Mouse (Mus musculus) limb, embryonic 14.5 days (tissue): Measurements from ENCODE around the gene Sh3rf3. TPM values are rescaled to one million over a fixed set of nuclear protein-coding genes. Genes with fewer than 3 reads are reported as not detected.
A peak's percentile ranks its signal among the peaks of the same experiment; 100 is the strongest.

Source experiments
- ATAC-seq: fragments of 200-750 bp; cut with Nextera tagmentation; 2 replicates; pipeline ENCODE4 v1.8.0; 2017; ENCODE audit warnings: low read depth, moderate number of reproducible peaks, moderate TSS enrichment; ENCODE audit not compliant: low FRiP score
- DNase-seq: peaks from one replicate; pipeline ENCODE4 v3.0.0-alpha.2; 2015; ENCODE audit warnings: low spot score
- H3K27ac ChIP-seq: fragments of 300-500 bp; sonication (generic); replicated peaks from 2 replicates; pipeline ENCODE4 v1.5.1; 2014; ENCODE audit warnings: low read depth, mild to moderate bottlenecking, low read length, moderate library complexity, mixed read lengths
- H3K27me3 ChIP-seq: fragments of 300-500 bp; sonication (generic); 2 replicates; pipeline ENCODE4 v1.6.1; 2014; ENCODE audit warnings: low read length, mixed read lengths; ENCODE audit not compliant: control insufficient read depth, insufficient read depth
- H3K36me3 ChIP-seq: fragments of 300-500 bp; sonication (generic); 2 replicates; pipeline ENCODE4 v1.6.1; 2014; ENCODE audit warnings: mild to moderate bottlenecking, low read length, moderate library complexity, mixed read lengths; ENCODE audit not compliant: control insufficient read depth, insufficient read depth
- H3K4me1 ChIP-seq: fragments of 300-500 bp; sonication (generic); 2 replicates; pipeline ENCODE4 v1.6.1; 2014; ENCODE audit warnings: antibody characterized with exemption, low read length, mixed read lengths; ENCODE audit not compliant: control insufficient read depth, insufficient read depth
- H3K4me2 ChIP-seq: fragments of 300-500 bp; sonication (generic); replicated peaks from 2 replicates; pipeline ENCODE4 v1.6.1; 2014; ENCODE audit warnings: low read depth, mild to moderate bottlenecking, low read length, moderate library complexity; ENCODE audit not compliant: severe bottlenecking
- H3K4me3 ChIP-seq: fragments of 300-500 bp; sonication (generic); replicated peaks from 2 replicates; pipeline ENCODE4 v1.5.1; 2014; ENCODE audit warnings: low read length
- H3K9ac ChIP-seq: fragments of 300-500 bp; sonication (generic); 2 replicates; pipeline ENCODE4 v1.6.1; 2014; ENCODE audit warnings: mild to moderate bottlenecking, low read depth, low read length, moderate library complexity; ENCODE audit not compliant: severe bottlenecking
- H3K9me3 ChIP-seq: fragments of 300-500 bp; sonication (generic); 2 replicates; pipeline ENCODE4 v1.6.1; 2016; ENCODE audit warnings: low read length; ENCODE audit not compliant: control insufficient read depth
- POLR2A ChIP-seq: fragments of 200-500 bp; IDR thresholded peaks from 2 replicates; pipeline ENCODE4 v1.8.0; 2012; ENCODE audit warnings: inconsistent platforms, mild to moderate bottlenecking, moderate library complexity, borderline replicate concordance; ENCODE audit not compliant: insufficient read depth, insufficient read length; ENCODE audit errors: extremely low read depth
- WGBS: fragments of 180-500 bp; shearing (Covaris S2); extraction: QIAGEN DNeasy Blood & Tissue Kit; methylation state at CpG from one replicate; pipeline ENCODE4 v1.1.7; 2014; 5-methylcytosine and 5-hydroxymethylcytosine counted together
- polyA plus RNA-seq, 2 experiments: library from polyadenylated mRNA; depleted of rRNA in 1 of 2; stranded (reverse) in 1 of 2; unstranded in 1 of 2; fragments of >200 nt; fragmentation: Nextera tagmentation in 1 of 2; extraction: Ambion mirVana in 1 of 2; gene quantifications; 2 replicates each; pipeline versions ENCODE4 v1.2.1 to v1.2.3; 2012 to 2014

The Sh3rf3 gene
- polyA plus RNA-seq, 2 experiments: 2.6 to 4.0 TPM

GRCm38 (mm10) chr10:58982546-58983154 lies 169.5 kb downstream of the Sh3rf3 start:
- Histone ChIP-seq H3K4me3 (no peak overlapping the region), H3K9me3 (no peaks in the 10 kb centered on the region), H3K9ac (no peak overlapping the region), H3K4me1 (0 out of 2 replicates have a peak, but pooled peaks cover 7% of the 10 kb centered on the region), H3K27ac (no peak overlapping the region), H3K36me3 (no peaks in the 10 kb centered on the region), H3K4me2 (no peak overlapping the region), H3K27me3 (no peaks in the 10 kb centered on the region)
- no peak for TF ChIP-seq POLR2A
- ATAC-seq: no peak
- DNase-seq: peak; percentile 58
- 49% methylated on average over 5 of the region's 5 CpGs for WGBS

- no peak overlapping the region for H3K4me2 ChIP-seq
- no peak overlapping the region for H3K9ac ChIP-seq
- H3K36me3 ChIP-seq: no peaks in the 10 kb centered on the region
- no peak overlapping the region for H3K4me3 ChIP-seq
- no peak for TF ChIP-seq POLR2A
- ATAC-seq: no peak
- no peak overlapping the region for H3K27ac ChIP-seq
- no peaks in the 10 kb centered on the region for H3K4me1 ChIP-seq
- H3K27me3 ChIP-seq: no peaks in the 10 kb centered on the region
- no peaks in the 10 kb centered on the region for H3K9me3 ChIP-seq
- no peak for DNase-seq
- WGBS: 76% methylated on average over 3 of the region's 3 CpGs
Measured at GRCm38 (mm10) chr10:58991611-58992010, 178.5 kb downstream of the Sh3rf3 start.

GRCm38 (mm10) chr10:58994726-58995125 lies 181.6 kb downstream of the Sh3rf3 start:
- no peaks in the 10 kb centered on the region for H3K9me3 ChIP-seq
- no peak overlapping the region for H3K9ac ChIP-seq
- no peaks in the 10 kb centered on the region for H3K4me1 ChIP-seq
- no peak overlapping the region for H3K4me2 ChIP-seq
- H3K27me3 ChIP-seq: no peaks in the 10 kb centered on the region
- 71% methylated on average over 2 of the region's 2 CpGs for WGBS
- H3K27ac ChIP-seq: no peak overlapping the region
- no peaks in the 10 kb centered on the region for H3K36me3 ChIP-seq
- DNase-seq (no peak), ATAC-seq (no peak)
- no peak for TF ChIP-seq POLR2A
- H3K4me3 ChIP-seq: no peak overlapping the region

GRCm38 (mm10) chr10:58995132-58995531 lies 182.0 kb downstream of the Sh3rf3 start:
- Histone ChIP-seq H3K4me2 (no peak overlapping the region), H3K36me3 (no peaks in the 10 kb centered on the region), H3K4me3 (no peak overlapping the region), H3K4me1 (no peaks in the 10 kb centered on the region), H3K9me3 (no peaks in the 10 kb centered on the region), H3K9ac (no peak overlapping the region), H3K27me3 (no peaks in the 10 kb centered on the region), H3K27ac (no peak overlapping the region)
- 61% methylated on average over 3 of the region's 3 CpGs for WGBS
- ATAC-seq: no peak
- TF ChIP-seq POLR2A: no peak
- no peak for DNase-seq

- DNase-seq: no peak
- no peak for ATAC-seq
- Histone ChIP-seq H3K36me3 (no peaks in the 10 kb centered on the region), H3K4me2 (no peak overlapping the region), H3K9me3 (no peaks in the 10 kb centered on the region), H3K9ac (no peak overlapping the region), H3K27ac (no peak overlapping the region), H3K27me3 (no peaks in the 10 kb centered on the region), H3K4me1 (no peaks in the 10 kb centered on the region), H3K4me3 (no peak overlapping the region)
- 82% methylated on average over 9 of the region's 9 CpGs for WGBS
- TF ChIP-seq POLR2A: no peak
Measured at GRCm38 (mm10) chr10:59002361-59002760, 189.2 kb downstream of the Sh3rf3 start.
